Mouse (Mus musculus): ENCODE data around the gene Vamp2.

The Vamp2 gene

GRCm38 (mm10) chr11:69135361-69135760 is 47.1 kb downstream of the Vamp2 start:
- no peak for DNase-seq

Data from thymus, postnatal 14 days (tissue).